Mouse (Mus musculus) stomach, embryonic 14.5 days (tissue): ENCODE data around the gene Nfatc4. TPM values are rescaled to one million over a fixed set of nuclear protein-coding genes. Genes with fewer than 3 reads are reported as not detected.

Source experiments
- ATAC-seq: fragments of 200-750 bp; cut with Nextera tagmentation; 2 replicates; pipeline ENCODE4 v1.8.0; 2017; ENCODE audit warnings: low read depth, moderate TSS enrichment; ENCODE audit not compliant: insufficient number of reproducible peaks, insufficient read depth, low FRiP score
- H3K27ac ChIP-seq: fragments of 300-500 bp; sonication (generic); 2 replicates; pipeline ENCODE4 v1.5.1; 2014; ENCODE audit warnings: mild to moderate bottlenecking, low read length, moderate library complexity, mixed read lengths
- H3K27me3 ChIP-seq: fragments of 300-500 bp; sonication (generic); 2 replicates; pipeline ENCODE4 v1.6.1; 2014; ENCODE audit warnings: low read length, control low read depth, mixed read lengths; ENCODE audit not compliant: control insufficient read depth, insufficient read depth
- H3K36me3 ChIP-seq: fragments of 300-500 bp; sonication (generic); 2 replicates; pipeline ENCODE4 v1.6.1; 2014; ENCODE audit warnings: mild to moderate bottlenecking, control low read depth, low read length, moderate library complexity, mixed read lengths; ENCODE audit not compliant: control insufficient read depth, insufficient read depth
- H3K4me1 ChIP-seq: fragments of 300-500 bp; sonication (generic); 2 replicates; pipeline ENCODE4 v1.6.1; 2014; ENCODE audit warnings: low read length, control low read depth, mixed read lengths; ENCODE audit not compliant: control insufficient read depth, insufficient read depth
- H3K4me2 ChIP-seq: fragments of 300-500 bp; sonication (generic); replicated peaks from 2 replicates; pipeline ENCODE4 v1.6.1; 2014; ENCODE audit warnings: low read depth, low read length, control low read depth
- H3K4me3 ChIP-seq: fragments of 300-500 bp; sonication (generic); 2 replicates; pipeline ENCODE4 v1.5.1; 2014; ENCODE audit warnings: low read depth, low read length, control low read depth
- H3K9ac ChIP-seq: fragments of 300-500 bp; sonication (generic); replicated peaks from 2 replicates; pipeline ENCODE4 v1.6.1; 2014; ENCODE audit warnings: low read depth, mild to moderate bottlenecking, control low read depth, low read length, moderate library complexity, mixed read lengths
- H3K9me3 ChIP-seq: fragments of 300-500 bp; sonication (generic); 2 replicates; pipeline ENCODE4 v1.6.1; 2016; ENCODE audit warnings: low read depth, low read length, control low read depth; ENCODE audit not compliant: control insufficient read depth
- WGBS: fragments of 180-500 bp; shearing (Covaris S2); extraction: QIAGEN DNeasy Blood & Tissue Kit; methylation state at CpG from one replicate; pipeline ENCODE4 v1.1.7; 2014; 5-methylcytosine and 5-hydroxymethylcytosine counted together
- polyA plus RNA-seq: library from polyadenylated mRNA; unstranded; fragments of >200 nt; fragmentation: Nextera tagmentation; extraction: Ambion mirVana; gene quantifications from 2 replicates; pipeline ENCODE4 v1.2.1, GENCODE M21; 2014

Gene Nfatc4
- polyA plus RNA-seq, 1 experiment from 2014 or later = 54.9 TPM

GRCm38 (mm10) chr14:55878316-55878940 is 55.5 kb downstream of the Nfatc4 start:
- 26% methylated on average over 7 of the region's 7 CpGs for WGBS
- H3K4me2 ChIP-seq = peak overlapping the region; percentile 20; the same call in 1 of the 2 replicates
- peaks cover 10% of the 10 kb centered on the region; the same call in 1 of the 2 replicates for H3K4me1 ChIP-seq
- no peak for ATAC-seq
- H3K27ac ChIP-seq = no peak overlapping the region
- H3K9ac ChIP-seq = no peak overlapping the region
- H3K27me3 ChIP-seq = no peaks in the 10 kb centered on the region
- no peaks in the 10 kb centered on the region for H3K9me3 ChIP-seq
- H3K4me3 ChIP-seq = no peak overlapping the region
- no peaks in the 10 kb centered on the region for H3K36me3 ChIP-seq

- no peaks in the 10 kb centered on the region for H3K27me3 ChIP-seq
- WGBS = 31% methylated on average over 1 of the region's 1 CpGs
- H3K27ac ChIP-seq = no peak overlapping the region
- H3K4me2 ChIP-seq = no peak overlapping the region
- no peaks in the 10 kb centered on the region for H3K36me3 ChIP-seq
- ATAC-seq = no peak
- H3K4me1 ChIP-seq = peaks cover 20% of the 10 kb centered on the region
- H3K9me3 ChIP-seq = no peaks in the 10 kb centered on the region
- no peak overlapping the region for H3K4me3 ChIP-seq
- no peak overlapping the region for H3K9ac ChIP-seq
Observed at GRCm38 (mm10) chr14:55879623-55880022, 56.7 kb downstream of the Nfatc4 start.

- Histone ChIP-seq H3K9ac (no peak overlapping the region), H3K4me3 (no peak overlapping the region), H3K9me3 (no peaks in the 10 kb centered on the region), H3K36me3 (no peaks in the 10 kb centered on the region), H3K27ac (no peak overlapping the region), H3K27me3 (no peaks in the 10 kb centered on the region), H3K4me2 (no peak overlapping the region), H3K4me1 (peaks cover 20% of the 10 kb centered on the region)
- 76% methylated on average over 8 of the region's 8 CpGs for WGBS
- no peak for ATAC-seq
Observed at GRCm38 (mm10) chr14:55880982-55881381, 58.0 kb downstream of the Nfatc4 start.

GRCm38 (mm10) chr14:55882171-55882641 is 59.3 kb downstream of the Nfatc4 start:
- H3K36me3 ChIP-seq = peaks cover 10% of the 10 kb centered on the region; the same call in 1 of the 2 replicates
- H3K4me1 ChIP-seq = peaks cover 32% of the 10 kb centered on the region
- WGBS = 37% methylated on average over 6 of the region's 6 CpGs
- no peak overlapping the region for H3K4me2 ChIP-seq
- peak overlapping the region; percentile 63; the same call in 1 of the 2 replicates for H3K27ac ChIP-seq
- H3K9me3 ChIP-seq = no peaks in the 10 kb centered on the region
- H3K4me3 ChIP-seq = no peak overlapping the region
- ATAC-seq = peak; percentile 30; the same call in 1 of the 2 replicates
- H3K27me3 ChIP-seq = no peaks in the 10 kb centered on the region
- no peak overlapping the region for H3K9ac ChIP-seq

GRCm38 (mm10) chr14:55883149-55883661 is 60.3 kb downstream of the Nfatc4 start:
- Histone ChIP-seq H3K36me3 (peaks cover 20% of the 10 kb centered on the region), H3K27ac (peak overlapping the region; percentile 63; the same call in 1 of the 2 replicates), H3K9ac (no peak overlapping the region), H3K4me3 (no peak overlapping the region), H3K4me2 (no peak overlapping the region), H3K9me3 (no peaks in the 10 kb centered on the region), H3K4me1 (peaks cover 26% of the 10 kb centered on the region), H3K27me3 (no peaks in the 10 kb centered on the region)
- no peak for ATAC-seq
- WGBS = 91% methylated on average over 13 of the region's 13 CpGs

Other genes with a start within 250 kb of the Nfatc4 start
- gene Fitm1, start 247.5 kb upstream of the Nfatc4 start, polyA plus RNA-seq = 0.61 TPM in 1 of 2 replicates, not detected in the other
- gene Psme1, start 245.0 kb upstream of the Nfatc4 start, polyA plus RNA-seq = 161 and 170 TPM in 2 replicates
- gene Emc9, start 237.8 kb upstream of the Nfatc4 start, polyA plus RNA-seq = 5.9 and 7.1 TPM in 2 replicates
- gene Psme2, start 232.0 kb upstream of the Nfatc4 start, polyA plus RNA-seq = 296 and 307 TPM in 2 replicates
- 13.2 and 15.1 TPM in 2 replicates for gene Rnf31, start 231.4 kb upstream of the Nfatc4 start, polyA plus RNA-seq
- gene Irf9, start 219.6 kb upstream of the Nfatc4 start, polyA plus RNA-seq = 7.4 and 8.1 TPM in 2 replicates
- gene Rec8, start 205.1 kb upstream of the Nfatc4 start, polyA plus RNA-seq = 7.1 and 10.9 TPM in 2 replicates
- gene Ipo4, start 187.2 kb upstream of the Nfatc4 start, polyA plus RNA-seq = 93.6 and 105 TPM in 2 replicates
- 3.7 and 3.9 TPM in 2 replicates for gene Gm49378, start 185.2 kb upstream of the Nfatc4 start, polyA plus RNA-seq
- gene Tm9sf1, start 179.3 kb upstream of the Nfatc4 start, polyA plus RNA-seq = 109 and 112 TPM in 2 replicates
- 0.59 and 1.6 TPM in 2 replicates for gene Tssk4, start 173.0 kb upstream of the Nfatc4 start, polyA plus RNA-seq
- 54.8 and 55.8 TPM in 2 replicates for gene Mdp1, start 162.6 kb upstream of the Nfatc4 start, polyA plus RNA-seq
- gene Gmpr2, start 151.2 kb upstream of the Nfatc4 start, polyA plus RNA-seq = 56.8 and 63.6 TPM in 2 replicates
- gene Nedd8, start 151.0 kb upstream of the Nfatc4 start, polyA plus RNA-seq = 535 and 580 TPM in 2 replicates
- 44.2 and 45.5 TPM in 2 replicates for gene Tinf2, start 141.3 kb upstream of the Nfatc4 start, polyA plus RNA-seq
- gene Tgm1, start 109.2 kb upstream of the Nfatc4 start, polyA plus RNA-seq = 19.5 and 21.3 TPM in 2 replicates
- gene Rabggta, start 100.9 kb upstream of the Nfatc4 start, polyA plus RNA-seq = 30.0 and 31.0 TPM in 2 replicates
- gene Dhrs1, start 77.5 kb upstream of the Nfatc4 start, polyA plus RNA-seq = 83.0 and 99.4 TPM in 2 replicates
- gene Nop9, start 77.5 kb upstream of the Nfatc4 start, polyA plus RNA-seq = 36.6 and 38.8 TPM in 2 replicates
- gene Cideb, start 64.7 kb upstream of the Nfatc4 start, polyA plus RNA-seq = 2.3 and 2.6 TPM in 2 replicates
- gene Ltb4r2, start 61.7 kb upstream of the Nfatc4 start, polyA plus RNA-seq = 0.13 and 0.52 TPM in 2 replicates
- 0.42 and 0.88 TPM in 2 replicates for gene Ltb4r1, start 57.2 kb upstream of the Nfatc4 start, polyA plus RNA-seq
- 4.3 and 5.8 TPM in 2 replicates for gene Adcy4, start 39.0 kb upstream of the Nfatc4 start, polyA plus RNA-seq
- gene Ripk3, start 34.3 kb upstream of the Nfatc4 start, polyA plus RNA-seq = 25.3 and 32.3 TPM in 2 replicates
- gene Nynrin, start 30.9 kb downstream of the Nfatc4 start, polyA plus RNA-seq = 14.2 and 17.2 TPM in 2 replicates
- gene Cbln3, start 61.2 kb downstream of the Nfatc4 start, polyA plus RNA-seq = 0.36 and 0.45 TPM in 2 replicates
- 10.4 TPM in 2 replicates for gene Khnyn, start 61.8 kb downstream of the Nfatc4 start, polyA plus RNA-seq
- gene Sdr39u1, start 77.1 kb downstream of the Nfatc4 start, polyA plus RNA-seq = 64.4 and 71.5 TPM in 2 replicates
- 2.6 and 3.4 TPM in 2 replicates for gene Cma1, start 121.5 kb downstream of the Nfatc4 start, polyA plus RNA-seq
- gene Cma2, start 127.8 kb downstream of the Nfatc4 start, polyA plus RNA-seq = not detected in 2 replicates
- gene Mcpt1, start 194.8 kb downstream of the Nfatc4 start, polyA plus RNA-seq = 0.58 and 0.86 TPM in 2 replicates
- gene Mcpt9, start 207.4 kb downstream of the Nfatc4 start, polyA plus RNA-seq = not detected in 2 replicates
- 0.64 and 1.0 TPM in 2 replicates for gene Mcpt2, start 218.9 kb downstream of the Nfatc4 start, polyA plus RNA-seq
- gene Mcpt4, start 239.2 kb downstream of the Nfatc4 start, polyA plus RNA-seq = 0.52 and 1.2 TPM in 2 replicates